Mouse (Mus musculus) kidney, postnatal 4 days (tissue): ENCODE measurements around the gene Ndufb3.
A peak's percentile ranks its signal among the peaks of the same experiment; 100 is the strongest.
"Not testable (repeated sequence)": the region's sequence is repeated elsewhere in the genome, so short reads cannot be mapped to it uniquely, and the experiment has no call there.

ENCODE experiments used
- DNase-seq, 2 experiments: peaks; one replicate each; pipeline ENCODE4 v3.0.0; 2021; ENCODE audit warnings: mixed read lengths in 2 of 2

The Ndufb3 gene

GRCm38 (mm10) chr1:58617978-58618668 lies 31.9 kb downstream of the Ndufb3 start:
- no peak for DNase-seq

GRCm38 (mm10) chr1:58618766-58619165 lies 32.6 kb downstream of the Ndufb3 start:
- DNase-seq = no peak

- no peak for DNase-seq
Measured at GRCm38 (mm10) chr1:58621251-58621650, 35.1 kb downstream of the Ndufb3 start.

GRCm38 (mm10) chr1:58621996-58622748 lies 36.0 kb downstream of the Ndufb3 start:
- peak; percentile 52 to 54 for DNase-seq

- not testable (repeated sequence) for DNase-seq
Measured at GRCm38 (mm10) chr1:58628847-58629246, 42.7 kb downstream of the Ndufb3 start.
